Mouse (Mus musculus): ENCODE results near the gene Il15. TPM values are rescaled to one million over a fixed set of nuclear protein-coding genes. Genes with fewer than 3 reads are reported as not detected.

Il15 gene
- polyA plus RNA-seq, 1 experiment = 0.12 TPM

DNA sequence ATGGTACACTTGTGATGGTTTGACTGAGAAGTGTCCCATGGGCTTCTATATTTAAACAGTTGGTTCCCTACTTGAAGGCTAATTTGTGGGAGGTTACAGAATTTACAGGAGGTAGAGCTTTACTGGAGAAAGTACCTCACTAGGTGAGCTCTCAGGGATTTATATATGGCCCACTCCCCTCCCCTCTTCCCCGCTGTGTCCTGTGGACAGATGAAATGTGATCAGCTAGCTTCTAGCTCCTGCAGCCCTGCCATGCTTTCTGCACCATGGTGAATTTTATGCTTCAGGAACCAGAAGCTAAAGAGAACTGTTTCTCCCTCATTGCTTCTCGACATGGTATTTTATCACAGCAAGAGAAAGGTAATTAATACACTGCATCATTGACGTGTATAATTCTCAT, 7.1 kb upstream of the Il15 start:
- no peaks in the 10 kb centered on the region for H3K79me2 ChIP-seq (ENCODE audit: control insufficient read depth, insufficient read depth)
- no peak overlapping the region for H3K4me3 ChIP-seq
- TF ChIP-seq TCF3 (IDR thresholded peaks at IDR 0.05; ENCODE audit: insufficient read length, low read depth) = no peak
- H3ac ChIP-seq (ENCODE audit: control insufficient read depth, insufficient read length) = no peak overlapping the region
- H3K27me3 ChIP-seq (ENCODE audit: control insufficient read depth, insufficient read depth, insufficient read length) = no peaks in the 10 kb centered on the region
- no peaks in the 10 kb centered on the region for H3K36me3 ChIP-seq (ENCODE audit: control insufficient read depth, insufficient read depth)
- no peak overlapping the region for H3K4me2 ChIP-seq (ENCODE audit: low read depth)

- H3ac ChIP-seq (ENCODE audit: control insufficient read depth, insufficient read length) = no peak overlapping the region
- TF ChIP-seq CEBPB (IDR thresholded peaks at IDR 0.05; ENCODE audit: insufficient read depth, poor library complexity, severe bottlenecking) (no peak), MYOD1 (IDR thresholded peaks at IDR 0.05; ENCODE audit: control insufficient read depth in 1 of 3, insufficient read length in 2 of 3, low read depth in 2 of 3) (no peak), E2F4 (IDR thresholded peaks at IDR 0.05; ENCODE audit: insufficient read depth) (no peak), TCF12 (IDR thresholded peaks at IDR 0.05; ENCODE audit: insufficient read depth, poor library complexity, severe bottlenecking) (no peak), SRF (IDR thresholded peaks at IDR 0.05; ENCODE audit: control insufficient read depth, insufficient read length, low read depth) (no peak)
- H3K4me3 ChIP-seq = no peak overlapping the region
- H3K36me3 ChIP-seq (ENCODE audit: control insufficient read depth, insufficient read depth) = no peaks in the 10 kb centered on the region
- no peaks in the 10 kb centered on the region for H3K79me2 ChIP-seq (ENCODE audit: control insufficient read depth, insufficient read depth)
- H3K27me3 ChIP-seq (ENCODE audit: control insufficient read depth, insufficient read depth, insufficient read length) = no peaks in the 10 kb centered on the region
- no peak overlapping the region for H3K4me2 ChIP-seq (ENCODE audit: low read depth)
Observed at GRCm38 (mm10) chr8:82407060-82407459, 4.0 kb upstream of the Il15 start.

DNA sequence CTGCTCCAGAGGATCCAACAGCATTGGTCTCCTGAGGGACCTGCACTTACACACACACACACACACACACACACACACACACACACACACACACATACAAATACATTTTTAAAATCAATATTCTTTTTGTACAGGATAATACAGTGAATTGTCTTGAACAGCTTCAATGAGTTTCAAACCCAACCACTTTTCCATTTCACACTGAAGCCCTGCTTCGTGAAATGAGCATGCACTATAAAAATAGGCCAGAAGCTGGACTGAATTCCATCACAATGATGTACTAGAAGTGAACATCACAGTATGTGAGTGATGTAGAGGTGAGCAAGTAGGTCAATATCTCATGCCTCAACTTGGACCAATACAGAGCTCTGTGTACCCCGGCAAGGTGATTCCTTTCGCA, 1.0 kb upstream of the Il15 start:
- Histone ChIP-seq H3K27me3 (ENCODE audit: control insufficient read depth, insufficient read depth, insufficient read length) (no peaks in the 10 kb centered on the region), H3K36me3 (ENCODE audit: control insufficient read depth, insufficient read depth) (no peaks in the 10 kb centered on the region), H3ac (ENCODE audit: control insufficient read depth, insufficient read length) (no peak overlapping the region)

DNA sequence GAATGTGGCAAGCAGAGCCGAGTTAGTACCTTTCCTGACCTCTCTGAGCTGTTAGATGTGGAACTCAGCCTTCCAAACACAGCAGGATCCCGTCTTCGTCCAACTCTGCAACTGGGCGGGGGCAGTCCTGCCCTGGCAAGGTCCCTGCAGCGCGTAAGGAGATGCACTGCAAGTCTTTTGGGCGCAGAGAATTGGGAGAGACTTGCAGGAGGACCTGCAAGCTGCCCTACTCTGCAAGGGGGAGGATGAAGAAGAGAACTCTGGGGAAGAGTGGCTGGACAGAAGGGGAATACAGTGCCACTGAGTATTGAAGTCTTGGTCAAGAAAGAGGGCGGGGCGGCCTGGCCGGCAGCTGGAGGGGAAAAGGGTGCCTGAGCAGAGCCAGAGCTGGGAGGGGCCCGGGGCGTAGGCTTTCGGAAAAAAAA, 749 bp downstream of the Il15 start:
- no peak for TF ChIP-seq POLR2A (IDR thresholded peaks at IDR 0.05; ENCODE audit: insufficient read length, low read depth)
- no peak for TF ChIP-seq POLR2AphosphoS2 (IDR thresholded peaks at IDR 0.05; ENCODE audit: insufficient read length, low read depth)
- no peak for TF ChIP-seq REST (IDR thresholded peaks at IDR 0.05; ENCODE audit: insufficient read depth, insufficient read length)
- no peak for TF ChIP-seq TCF12 (IDR thresholded peaks at IDR 0.05; ENCODE audit: insufficient read depth, poor library complexity, severe bottlenecking)
- no peak for TF ChIP-seq TCF3 (IDR thresholded peaks at IDR 0.05; ENCODE audit: insufficient read length, low read depth)
- no peak for TF ChIP-seq E2F4 (IDR thresholded peaks at IDR 0.05; ENCODE audit: insufficient read depth)
- no peak for TF ChIP-seq MAX (IDR thresholded peaks at IDR 0.05; ENCODE audit: low read depth)
- no peak for TF ChIP-seq CEBPB (IDR thresholded peaks at IDR 0.05; ENCODE audit: insufficient read depth, poor library complexity, severe bottlenecking)
- no peak for TF ChIP-seq SRF (IDR thresholded peaks at IDR 0.05; ENCODE audit: control insufficient read depth, insufficient read length, low read depth)
- TF ChIP-seq USF1 (IDR thresholded peaks at IDR 0.05; ENCODE audit: low read depth) = no peak
- H3K36me3 ChIP-seq (ENCODE audit: control insufficient read depth, insufficient read depth) = no peaks in the 10 kb centered on the region
- no peak overlapping the region for H3K4me3 ChIP-seq
- no peaks in the 10 kb centered on the region for H3K27me3 ChIP-seq (ENCODE audit: control insufficient read depth, insufficient read depth, insufficient read length)
- H3ac ChIP-seq (ENCODE audit: control insufficient read depth, insufficient read length) = no peak overlapping the region
- no peaks in the 10 kb centered on the region for H3K79me2 ChIP-seq (ENCODE audit: control insufficient read depth, insufficient read depth)
- H3K4me2 ChIP-seq (ENCODE audit: low read depth) = peak overlapping the region; percentile 54

More for the DNA sequence above, 1.0 kb upstream of the Il15 start:
- TF ChIP-seq TCF12 (IDR thresholded peaks at IDR 0.05; ENCODE audit: insufficient read depth, poor library complexity, severe bottlenecking) (no peak), POLR2A (IDR thresholded peaks at IDR 0.05; ENCODE audit: insufficient read length, low read depth) (no peak), SRF (IDR thresholded peaks at IDR 0.05; ENCODE audit: control insufficient read depth, insufficient read length, low read depth) (no peak), E2F4 (IDR thresholded peaks at IDR 0.05; ENCODE audit: insufficient read depth) (no peak), REST (IDR thresholded peaks at IDR 0.05; ENCODE audit: insufficient read depth, insufficient read length) (no peak), CEBPB (IDR thresholded peaks at IDR 0.05; ENCODE audit: insufficient read depth, poor library complexity, severe bottlenecking) (no peak), POLR2AphosphoS2 (IDR thresholded peaks at IDR 0.05; ENCODE audit: insufficient read length, low read depth) (no peak), MYOD1 (IDR thresholded peaks at IDR 0.05; ENCODE audit: control insufficient read depth in 1 of 3, insufficient read length in 2 of 3, low read depth in 2 of 3) (no peak), TCF3 (IDR thresholded peaks at IDR 0.05; ENCODE audit: insufficient read length, low read depth) (no peak), USF1 (IDR thresholded peaks at IDR 0.05; ENCODE audit: low read depth) (no peak), MAX (IDR thresholded peaks at IDR 0.05; ENCODE audit: low read depth) (no peak), MYOG (IDR thresholded peaks at IDR 0.05; ENCODE audit: control insufficient read depth in 1 of 3, insufficient read depth in 1 of 3, insufficient read length in 2 of 3, low read depth in 2 of 3) (no peak)
- H3K4me2 ChIP-seq (ENCODE audit: low read depth) = no peak overlapping the region
- H3K79me2 ChIP-seq (ENCODE audit: control insufficient read depth, insufficient read depth) = no peaks in the 10 kb centered on the region
- H3K4me3 ChIP-seq = no peak overlapping the region

DNA sequence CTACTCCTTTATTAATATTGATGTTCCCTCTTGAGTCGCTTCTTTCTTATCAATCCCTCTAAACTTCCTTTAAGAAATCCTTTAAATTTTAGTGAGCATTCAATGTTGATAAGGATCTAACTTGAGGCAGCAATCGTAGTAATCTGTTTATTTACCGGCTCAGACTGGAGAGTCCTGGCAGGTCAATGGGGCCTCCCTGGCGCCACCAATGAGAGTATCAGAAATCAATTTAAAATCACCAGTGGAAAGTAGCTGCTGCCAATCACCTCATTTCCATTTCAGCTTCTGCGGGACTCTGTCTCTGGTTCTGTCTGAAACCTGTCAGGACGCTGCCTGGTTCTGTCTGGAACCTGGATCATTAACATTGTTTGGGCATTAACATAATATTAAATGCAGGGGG, 1.5 kb downstream of the Il15 start:
- H3ac ChIP-seq (ENCODE audit: control insufficient read depth, insufficient read length) = no peak overlapping the region
- H3K36me3 ChIP-seq (ENCODE audit: control insufficient read depth, insufficient read depth) = no peaks in the 10 kb centered on the region
- H3K27me3 ChIP-seq (ENCODE audit: control insufficient read depth, insufficient read depth, insufficient read length) = no peaks in the 10 kb centered on the region
- no peak overlapping the region for H3K4me3 ChIP-seq
- H3K4me2 ChIP-seq (ENCODE audit: low read depth) = no peak overlapping the region
- H3K79me2 ChIP-seq (ENCODE audit: control insufficient read depth, insufficient read depth) = no peaks in the 10 kb centered on the region
- TF ChIP-seq REST (IDR thresholded peaks at IDR 0.05; ENCODE audit: insufficient read depth, insufficient read length) = no peak
- no peak for TF ChIP-seq TCF12 (IDR thresholded peaks at IDR 0.05; ENCODE audit: insufficient read depth, poor library complexity, severe bottlenecking)
- TF ChIP-seq CEBPB (IDR thresholded peaks at IDR 0.05; ENCODE audit: insufficient read depth, poor library complexity, severe bottlenecking) = no peak
- no peak for TF ChIP-seq TCF3 (IDR thresholded peaks at IDR 0.05; ENCODE audit: insufficient read length, low read depth)
- no peak for TF ChIP-seq MYOG (IDR thresholded peaks at IDR 0.05; ENCODE audit: control insufficient read depth in 1 of 3, insufficient read depth in 1 of 3, insufficient read length in 2 of 3, low read depth in 2 of 3)
- no peak for TF ChIP-seq POLR2AphosphoS2 (IDR thresholded peaks at IDR 0.05; ENCODE audit: insufficient read length, low read depth)
- no peak for TF ChIP-seq MAX (IDR thresholded peaks at IDR 0.05; ENCODE audit: low read depth)
- TF ChIP-seq POLR2A (IDR thresholded peaks at IDR 0.05; ENCODE audit: insufficient read length, low read depth) = no peak
- no peak for TF ChIP-seq E2F4 (IDR thresholded peaks at IDR 0.05; ENCODE audit: insufficient read depth)

Data from myocyte (in vitro differentiated cells).